Mouse (Mus musculus) MEL (cell line): Measurements from ENCODE around the gene Prc1. TPM values are rescaled to one million over a fixed set of nuclear protein-coding genes. Genes with fewer than 3 reads are reported as not detected.

Experiments
- DNase-seq: peaks from one replicate; pipeline ENCODE4 v3.0.0; 2011; ENCODE audit warnings: low read depth, low spot score
- H3K27ac ChIP-seq: 2 replicates; pipeline ENCODE4 v1.5.1; 2012; ENCODE audit warnings: low read depth, mild to moderate bottlenecking, control low read depth, low read length, moderate library complexity; ENCODE audit not compliant: control insufficient read depth
- H3K27me3 ChIP-seq, 2 experiments: fragments of 150-350 bp in 1 of 2; sonication (generic) in 1 of 2; 2 replicates each; pipeline ENCODE4 v1.6.1; 2012; ENCODE audit warnings: low read length in 2 of 2, mild to moderate bottlenecking in 2 of 2, improper control_type of control experiment in 1 of 2, moderate library complexity in 1 of 2; ENCODE audit not compliant: insufficient read depth in 2 of 2, control insufficient read depth in 1 of 2
- H3K36me3 ChIP-seq, 2 experiments: 2 replicates each; pipeline ENCODE4 v1.6.1; 2012 to 2014; ENCODE audit warnings: low read length in 2 of 2, improper control_type of control experiment in 1 of 2, inconsistent platforms in 1 of 2, mild to moderate bottlenecking in 1 of 2; ENCODE audit not compliant: insufficient read depth in 2 of 2, control insufficient read depth in 1 of 2
- H3K4me1 ChIP-seq, 2 experiments: fragments of 150-350 bp in 1 of 2; sonication (generic) in 1 of 2; 2 replicates each; pipeline ENCODE4 v1.6.1; 2012; ENCODE audit warnings: low read length in 2 of 2, improper control_type of control experiment in 1 of 2, mild to moderate bottlenecking in 1 of 2; ENCODE audit not compliant: insufficient read depth in 2 of 2, control insufficient read depth in 1 of 2
- H3K4me3 ChIP-seq, 2 experiments: fragments of 150-350 bp in 1 of 2; sonication (generic) in 1 of 2; 2 replicates each; pipeline ENCODE4 v1.5.1; 2012; ENCODE audit warnings: low read depth in 2 of 2, low read length in 2 of 2, mild to moderate bottlenecking in 2 of 2, moderate library complexity in 2 of 2, control low read depth in 1 of 2, improper control_type of control experiment in 1 of 2; ENCODE audit not compliant: control insufficient read depth in 1 of 2, insufficient read depth in 1 of 2
- H3K79me2 ChIP-seq: 2 replicates; pipeline ENCODE4 v1.6.1; 2012; ENCODE audit warnings: mild to moderate bottlenecking, low read length, moderate library complexity; ENCODE audit not compliant: control insufficient read depth, poor library complexity, insufficient read depth
- H3K9ac ChIP-seq: 2 replicates; pipeline ENCODE4 v1.6.1; 2012; ENCODE audit warnings: low read depth, mild to moderate bottlenecking, control low read depth, low read length, moderate library complexity; ENCODE audit not compliant: control insufficient read depth, poor library complexity, severe bottlenecking
- H3K9me3 ChIP-seq: fragments of 150-350 bp; sonication (generic); replicated peaks from 2 replicates; pipeline ENCODE4 v1.6.1; 2012; ENCODE audit warnings: mild to moderate bottlenecking, low read length, improper control_type of control experiment, moderate library complexity; ENCODE audit not compliant: insufficient read depth
- CTCF ChIP-seq, 3 experiments: IDR thresholded peaks in 2 of 3; conservative IDR thresholded peaks in 1 of 3; 2 replicates each; pipeline ENCODE4 v1.5.1; 2011 to 2012; ENCODE audit warnings: low read length in 3 of 3, low read depth in 2 of 3, mild to moderate bottlenecking in 2 of 3, improper control_type of control experiment in 1 of 3, inconsistent platforms in 1 of 3, mixed read lengths in 1 of 3, moderate library complexity in 1 of 3; ENCODE audit not compliant: control insufficient read depth in 1 of 3, insufficient read depth in 1 of 3, poor library complexity in 1 of 3, severe bottlenecking in 1 of 3
- ELF1 ChIP-seq: IDR thresholded peaks from 2 replicates; pipeline ENCODE4 v1.6.1; 2014; ENCODE audit warnings: low read depth, mild to moderate bottlenecking, inconsistent platforms, low read length, improper control_type of control experiment, moderate library complexity
- EP300 ChIP-seq, 2 experiments: IDR thresholded peaks; 2 replicates each; pipeline ENCODE4 v1.6.1; 2011; ENCODE audit warnings: improper control_type of control experiment in 2 of 2, low read length in 2 of 2, low read depth in 1 of 2, mild to moderate bottlenecking in 1 of 2
- GATA1 ChIP-seq: IDR thresholded peaks from 2 replicates; pipeline ENCODE4 v1.6.1; 2011; ENCODE audit warnings: low read depth, low read length, improper control_type of control experiment
- JUND ChIP-seq: IDR thresholded peaks from 2 replicates; pipeline ENCODE4 v1.6.1; 2011; ENCODE audit warnings: low read depth, mild to moderate bottlenecking, improper control_type of control experiment, low read length
- MAFK ChIP-seq: IDR thresholded peaks from 2 replicates; pipeline ENCODE4 v1.6.1; 2011; ENCODE audit warnings: low read depth, mild to moderate bottlenecking, low read length, improper control_type of control experiment, borderline replicate concordance
- MAX ChIP-seq: IDR thresholded peaks from 2 replicates; pipeline ENCODE4 v1.6.1; 2011; ENCODE audit warnings: low read length, improper control_type of control experiment
- MEF2A ChIP-seq: IDR thresholded peaks from 2 replicates; pipeline ENCODE4 v1.6.1; 2014; ENCODE audit warnings: low read depth, mild to moderate bottlenecking, inconsistent platforms, low read length, improper control_type of control experiment; ENCODE audit not compliant: poor library complexity, insufficient replicate concordance, severe bottlenecking; ENCODE audit errors: extremely low read depth
- MXI1 ChIP-seq: IDR thresholded peaks from 2 replicates; pipeline ENCODE4 v1.6.1; 2011; ENCODE audit warnings: mild to moderate bottlenecking, low read depth, low read length, improper control_type of control experiment
- MYB ChIP-seq: IDR thresholded peaks from 2 replicates; pipeline ENCODE4 v1.6.1; 2011; ENCODE audit warnings: mild to moderate bottlenecking, low read depth, low read length, improper control_type of control experiment
- MYC ChIP-seq: IDR thresholded peaks from 2 replicates; pipeline ENCODE4 v1.6.1; 2011; ENCODE audit warnings: low read depth, mild to moderate bottlenecking, low read length, improper control_type of control experiment, moderate library complexity
- NRF1 ChIP-seq: IDR thresholded peaks from 2 replicates; pipeline ENCODE4 v1.6.1; 2014; ENCODE audit warnings: low read depth, mild to moderate bottlenecking, inconsistent platforms, low read length, improper control_type of control experiment, moderate library complexity; ENCODE audit not compliant: poor library complexity, insufficient read depth, severe bottlenecking
- POLR2A ChIP-seq, 2 experiments: IDR thresholded peaks; 2 replicates each; pipeline ENCODE4 v1.6.1; 2011 to 2012; ENCODE audit warnings: low read length in 2 of 2, mild to moderate bottlenecking in 2 of 2, control low read depth in 1 of 2, improper control_type of control experiment in 1 of 2, low read depth in 1 of 2, moderate library complexity in 1 of 2; ENCODE audit not compliant: control insufficient read depth in 1 of 2, insufficient read depth in 1 of 2, poor library complexity in 1 of 2
- POLR2AphosphoS2 ChIP-seq: IDR thresholded peaks from 2 replicates; pipeline ENCODE4 v1.6.1; 2011; ENCODE audit warnings: low read length, improper control_type of control experiment
- RAD21 ChIP-seq: IDR thresholded peaks from 2 replicates; pipeline ENCODE4 v1.6.1; 2011; ENCODE audit warnings: mild to moderate bottlenecking, low read depth, low read length, improper control_type of control experiment
- RCOR1 ChIP-seq: IDR thresholded peaks from 2 replicates; pipeline ENCODE4 v1.6.1; 2012; ENCODE audit warnings: low read depth, mild to moderate bottlenecking, inconsistent platforms, low read length, improper control_type of control experiment
- SMC3 ChIP-seq: IDR thresholded peaks from 2 replicates; pipeline ENCODE4 v1.6.1; 2011; ENCODE audit warnings: low read depth, low read length, improper control_type of control experiment
- TAL1 ChIP-seq: IDR thresholded peaks from 2 replicates; pipeline ENCODE4 v1.6.1; 2012; ENCODE audit warnings: mild to moderate bottlenecking, inconsistent platforms, low read length, moderate library complexity, mixed read lengths
- TBP ChIP-seq: IDR thresholded peaks from 2 replicates; pipeline ENCODE4 v1.8.0; 2011; ENCODE audit warnings: low read depth, low read length, improper control_type of control experiment
- TCF12 ChIP-seq: IDR thresholded peaks from 2 replicates; pipeline ENCODE4 v1.6.1; 2014; ENCODE audit warnings: low read depth, mild to moderate bottlenecking, inconsistent platforms, low read length, improper control_type of control experiment, moderate library complexity
- UBTF ChIP-seq: IDR thresholded peaks from 2 replicates; pipeline ENCODE4 v1.6.1; 2012; ENCODE audit warnings: low read depth, mild to moderate bottlenecking, inconsistent platforms, low read length, improper control_type of control experiment, moderate library complexity, borderline replicate concordance; ENCODE audit not compliant: insufficient read depth
- ZC3H11A ChIP-seq: IDR thresholded peaks from 2 replicates; pipeline ENCODE4 v1.6.1; 2012; ENCODE audit warnings: low read depth, mild to moderate bottlenecking, inconsistent platforms, low read length, improper control_type of control experiment
- ZKSCAN1 ChIP-seq: IDR thresholded peaks from 2 replicates; pipeline ENCODE4 v1.6.1; 2012; ENCODE audit warnings: low read depth, mild to moderate bottlenecking, inconsistent platforms, low read length, improper control_type of control experiment, moderate library complexity
- ZMIZ1 ChIP-seq: IDR thresholded peaks from 2 replicates; pipeline ENCODE4 v1.6.1; 2012; ENCODE audit warnings: low read depth, mild to moderate bottlenecking, inconsistent platforms, low read length, improper control_type of control experiment, moderate library complexity
- ZNF384 ChIP-seq: IDR thresholded peaks from 2 replicates; pipeline ENCODE4 v1.6.1; 2012; ENCODE audit warnings: low read depth, mild to moderate bottlenecking, inconsistent platforms, low read length, improper control_type of control experiment
- polyA plus RNA-seq, 2 experiments: library from polyadenylated mRNA; stranded (reverse) in 1 of 2; unstranded in 1 of 2; fragments of >175 nt in 1 of 2; fragments of >200 nt in 1 of 2; gene quantifications; 2 replicates each; pipeline versions ENCODE4 v1.2.1 to v1.2.4; 2012; ENCODE audit warnings: low replicate concordance in 2 of 2, low read depth in 1 of 2; ENCODE audit not compliant: insufficient read length in 2 of 2, insufficient read depth in 1 of 2, missing spikeins in 1 of 2
- total RNA-seq: library from RNA; depleted of rRNA; stranded (reverse); fragments of 300-350 nt; gene quantifications from 2 replicates; pipeline ENCODE4 v1.2.3, GENCODE M21; 2012

Gene Prc1
- total and polyA plus RNA-seq, 3 experiments, result 68.5 to 108 (median 82.2) TPM

- no peaks in the 10 kb centered on the region for H3K79me2 ChIP-seq
- no peak for TF ChIP-seq ZC3H11A
- no peak for TF ChIP-seq MAX
- TF ChIP-seq TAL1, result no peak
- TF ChIP-seq SMC3, result no peak
- TF ChIP-seq NRF1, result no peak
- no peak for TF ChIP-seq GATA1
- no peak for TF ChIP-seq ELF1
- no peak for TF ChIP-seq TBP
- TF ChIP-seq POLR2A (IDR thresholded peaks at IDR 0.05; ENCODE audit: control insufficient read depth in 1 of 2, insufficient read depth in 1 of 2, low read depth in 1 of 2, low read length in 2 of 2, poor library complexity in 1 of 2), result no peak
- no peak for TF ChIP-seq EP300 (IDR thresholded peaks at IDR 0.05; ENCODE audit: low read depth in 1 of 2, low read length in 2 of 2)
- no peak for TF ChIP-seq ZNF384
- no peak for TF ChIP-seq CTCF (IDR thresholded peaks at IDR 0.05 in 2 of 3, conservative IDR thresholded peaks at IDR 0.05 in 1 of 3; ENCODE audit: control insufficient read depth in 1 of 3, insufficient read depth in 1 of 3, low read depth in 2 of 3, low read length in 3 of 3, poor library complexity in 1 of 3, severe bottlenecking in 1 of 3)
- H3K9me3 ChIP-seq, result no peaks in the 10 kb centered on the region
- H3K36me3 ChIP-seq, result peaks cover 0 to 22% of the 10 kb centered on the region in 2 experiments; a peak in 2 of 4 replicates
- H3K4me3 ChIP-seq, result no peak overlapping the region
- H3K4me1 ChIP-seq, result no peaks in the 10 kb centered on the region
- no peak for DNase-seq
- no peaks in the 10 kb centered on the region for H3K27me3 ChIP-seq
- H3K27ac ChIP-seq, result no peak overlapping the region
- no peak overlapping the region for H3K9ac ChIP-seq
These were observed 12.6 kb upstream of the Prc1 start for GRCm38 (mm10) chr7:80281646-80282045.

GRCm38 (mm10) chr7:80283226-80283918 lies 10.9 kb upstream of the Prc1 start:
- Histone ChIP-seq H3K27me3 (no peaks in the 10 kb centered on the region), H3K9me3 (no peaks in the 10 kb centered on the region), H3K9ac (no peak overlapping the region), H3K27ac (no peak overlapping the region), H3K79me2 (no peaks in the 10 kb centered on the region), H3K36me3 (peaks cover 0 to 20% of the 10 kb centered on the region in 2 experiments; a peak in 2 of 4 replicates), H3K4me1 (no peaks in the 10 kb centered on the region), H3K4me3 (no peak overlapping the region)
- TF ChIP-seq MYC (no peak), ZMIZ1 (no peak), MYB (no peak), MEF2A (no peak), MXI1 (no peak), RAD21 (no peak), MAFK (no peak), TCF12 (no peak), ZNF384 (no peak), RCOR1 (no peak), JUND (no peak), MAX (no peak), ZKSCAN1 (no peak), EP300 (IDR thresholded peaks at IDR 0.05; ENCODE audit: low read depth in 1 of 2, low read length in 2 of 2) (no peak), POLR2AphosphoS2 (no peak), UBTF (no peak)
- no peak for DNase-seq
